Mouse (Mus musculus) erythroblast, embryonic 14.5 days (primary cell): ENCODE measurements around the gene Ccdc80.

ENCODE experiments used
- GATA1 ChIP-seq: IDR thresholded peaks from 2 replicates; pipeline ENCODE4 v1.6.1; 2012; ENCODE audit warnings: low read length, inconsistent platforms, mixed read lengths
- TAL1 ChIP-seq: IDR thresholded peaks from 3 replicates; pipeline ENCODE4 v1.6.1; 2012; ENCODE audit warnings: low read length, inconsistent platforms, mixed read lengths

GRCm38 (mm10) chr16:45154741-45155250 is 61.6 kb downstream of the Ccdc80 start:
- TF ChIP-seq TAL1 (no peak), GATA1 (no peak)
